Comparison of ENCODE assay signal across 8 mouse cellular contexts in genomic region chr9:104262823-104263352, GRCm38 (mm10). TPM values are rescaled to one million over a fixed set of nuclear protein-coding genes. Genes with fewer than 3 reads are reported as not detected.
DNase-seq lines count a peak whose midpoint lies in the region; ATAC-seq and TF ChIP-seq lines count a peak whose summit lies in the region.

Dnajc13 (minus strand) TSS chr9:104262930.

- DNase-seq in c-Kit-positive CD71-positive TER-119-positive erythroid progenitor cells, embryonic 14.5 days (ENCODE audit: low spot score): peak; percentile 92
- DNase-seq in heart, postnatal 0 days (ENCODE audit: low spot score): peak; percentile 96
- peak; percentile 100 for DNase-seq in kidney, postnatal 4 days

- H3K4me2 ChIP-seq in forebrain, embryonic 12.5 days: peak within 1 kb of the TSS; percentile 89
- peak within 1 kb of the TSS; percentile 66 for H3K4me2 ChIP-seq in heart, postnatal 0 days (ENCODE audit: low read depth, low read length)
- peak within 1 kb of the TSS; percentile 69 for H3K4me2 ChIP-seq in liver, embryonic 16.5 days (ENCODE audit: low read depth, low read length)
- H3K4me2 ChIP-seq in neural tube, embryonic 13.5 days: peak within 1 kb of the TSS; percentile 89

- peaks cover 39% of the 10 kb centered on the region for H3K4me1 ChIP-seq in E14TG2a.4 (replicated peaks; ENCODE audit: low read depth, low read length)
- H3K4me1 ChIP-seq in forebrain, embryonic 12.5 days: peaks cover 18% of the 10 kb centered on the region
- peaks cover 9% of the 10 kb centered on the region for H3K4me1 ChIP-seq in heart, postnatal 0 days (ENCODE audit: control insufficient read depth, insufficient read depth)
- H3K4me1 ChIP-seq in liver, embryonic 16.5 days (ENCODE audit: control insufficient read depth, low read depth, low read length): peaks cover 16% of the 10 kb centered on the region
- peaks cover 31% of the 10 kb centered on the region for H3K4me1 ChIP-seq in neural tube, embryonic 13.5 days (replicated peaks)
- peaks cover 5% of the 10 kb centered on the region for H3K4me1 ChIP-seq in testis, adult 2 months (ENCODE audit: control insufficient read depth, insufficient read depth, low read length)

- no peaks in the 10 kb centered on the region for H3K27me3 ChIP-seq in E14TG2a.4 (ENCODE audit: insufficient read depth, low read length)
- H3K27me3 ChIP-seq in forebrain, embryonic 12.5 days: no peaks in the 10 kb centered on the region
- H3K27me3 ChIP-seq in heart, postnatal 0 days (ENCODE audit: control insufficient read depth, insufficient read depth, low read length): no peaks in the 10 kb centered on the region
- no peaks in the 10 kb centered on the region for H3K27me3 ChIP-seq in liver, embryonic 16.5 days (ENCODE audit: control insufficient read depth, insufficient read depth, low read depth, low read length)
- peaks cover 6% of the 10 kb centered on the region; the same call in 1 of the 2 replicates for H3K27me3 ChIP-seq in neural tube, embryonic 13.5 days
- no peaks in the 10 kb centered on the region for H3K27me3 ChIP-seq in testis, adult 2 months (ENCODE audit: control insufficient read depth, insufficient read depth, low read length)

- peak; percentile 69 for TF ChIP-seq POLR2A in testis, adult 2 months (IDR thresholded peaks at IDR 0.05; ENCODE audit: control insufficient read depth, low read depth, low read length)

- TF ChIP-seq CTCF in E14TG2a.4 (conservative IDR thresholded peaks at IDR 0.05; ENCODE audit: low read length): no peak
- no peak for TF ChIP-seq CTCF in heart, postnatal 0 days (IDR thresholded peaks at IDR 0.05; ENCODE audit: low read depth)
- TF ChIP-seq CTCF in testis, adult 2 months (IDR thresholded peaks at IDR 0.05; ENCODE audit: control insufficient read depth, insufficient read depth, insufficient replicate concordance, low read depth, low read length): no peak

- TF ChIP-seq EP300 in heart, postnatal 0 days (IDR thresholded peaks at IDR 0.05; ENCODE audit: low read depth): no peak; the same call in 1 of the 2 replicates

- H3K27ac ChIP-seq in forebrain, embryonic 12.5 days: peak within 1 kb of the TSS; percentile 88
- peak within 1 kb of the TSS; percentile 93 for H3K27ac ChIP-seq in heart, postnatal 0 days (ENCODE audit: low read depth)
- H3K27ac ChIP-seq in liver, embryonic 16.5 days (ENCODE audit: low read length): peak within 1 kb of the TSS; percentile 79
- peak within 1 kb of the TSS; percentile 92 for H3K27ac ChIP-seq in neural tube, embryonic 13.5 days (replicated peaks)
- H3K27ac ChIP-seq in testis, adult 2 months (ENCODE audit: control insufficient read depth, insufficient read depth, low read depth, low read length): peak within 1 kb of the TSS; percentile 75; the same call in 1 of the 2 replicates

- peak within 1 kb of the TSS; percentile 88 for H3K9ac ChIP-seq in forebrain, embryonic 12.5 days
- peak within 1 kb of the TSS; percentile 92 for H3K9ac ChIP-seq in heart, postnatal 0 days (replicated peaks; ENCODE audit: low read depth, low read length)
- peak within 1 kb of the TSS; percentile 83 for H3K9ac ChIP-seq in liver, embryonic 16.5 days (ENCODE audit: low read depth, low read length)
- H3K9ac ChIP-seq in neural tube, embryonic 13.5 days: peak within 1 kb of the TSS; percentile 92

- no peaks in the 10 kb centered on the region for H3K9me3 ChIP-seq in E14TG2a.4 (ENCODE audit: low read length)
- H3K9me3 ChIP-seq in forebrain, embryonic 12.5 days: no peaks in the 10 kb centered on the region
- no peaks in the 10 kb centered on the region for H3K9me3 ChIP-seq in heart, postnatal 0 days (replicated peaks; ENCODE audit: control insufficient read depth, low read length)
- H3K9me3 ChIP-seq in liver, embryonic 16.5 days (replicated peaks; ENCODE audit: control insufficient read depth, low read length): no peaks in the 10 kb centered on the region
- H3K9me3 ChIP-seq in neural tube, embryonic 13.5 days: no peaks in the 10 kb centered on the region

- peak within 1 kb of the TSS; percentile 99 for H3K4me3 ChIP-seq in E14TG2a.4 (replicated peaks; ENCODE audit: low read length)
- peak within 1 kb of the TSS; percentile 94 for H3K4me3 ChIP-seq in forebrain, embryonic 12.5 days (replicated peaks)
- H3K4me3 ChIP-seq in heart, postnatal 0 days (ENCODE audit: low read depth, low read length): peak within 1 kb of the TSS; percentile 100
- H3K4me3 ChIP-seq in liver, embryonic 16.5 days (ENCODE audit: low read depth, low read length): peak within 1 kb of the TSS; percentile 89
- peak within 1 kb of the TSS; percentile 97 for H3K4me3 ChIP-seq in neural tube, embryonic 13.5 days
- H3K4me3 ChIP-seq in testis, adult 2 months (ENCODE audit: control insufficient read depth, low read depth, low read length): peak within 1 kb of the TSS; percentile 99

- H3K36me3 ChIP-seq in E14TG2a.4 (ENCODE audit: insufficient read depth, low read length): peaks cover 18% of the 10 kb centered on the region; the same call in 1 of the 2 replicates
- H3K36me3 ChIP-seq in forebrain, embryonic 12.5 days (replicated peaks): no peaks in the 10 kb centered on the region
- H3K36me3 ChIP-seq in heart, postnatal 0 days (replicated peaks; ENCODE audit: control insufficient read depth, insufficient read depth, low read length): no peaks in the 10 kb centered on the region
- no peaks in the 10 kb centered on the region for H3K36me3 ChIP-seq in liver, embryonic 16.5 days (ENCODE audit: control insufficient read depth, insufficient read depth)
- H3K36me3 ChIP-seq in neural tube, embryonic 13.5 days: 0 out of 2 replicates have a peak, but pooled peaks cover 6% of the 10 kb centered on the region
- no peaks in the 10 kb centered on the region for H3K36me3 ChIP-seq in testis, adult 2 months (ENCODE audit: control insufficient read depth, insufficient read depth, low read length)

- peak; percentile 97 for ATAC-seq in forebrain, embryonic 12.5 days (ENCODE audit: low FRiP score)
- ATAC-seq in heart, postnatal 0 days (ENCODE audit: insufficient read depth, low read depth): peak; percentile 98
- ATAC-seq in liver, embryonic 16.5 days (ENCODE audit: low read depth): peak; percentile 96
- peak; percentile 97 for ATAC-seq in neural tube, embryonic 13.5 days (ENCODE audit: low read depth)

- under 1% methylated on average over 55 of the region's 60 CpGs for WGBS in forebrain, embryonic 12.5 days
- WGBS in heart, postnatal 0 days: 1% methylated on average over 47 of the region's 60 CpGs
- under 1% methylated on average over 59 of the region's 60 CpGs for WGBS in liver, embryonic 16.5 days (ENCODE audit: insufficient replicate concordance)
- WGBS in neural tube, embryonic 13.5 days: under 1% methylated on average over 60 of the region's 60 CpGs

RNA-seq across cellular contexts. Expression of gene Dnajc13, which starts in this region (rescaled TPM):
- 21.7 and 26.7 TPM in 2 replicates for polyA plus RNA-seq in forebrain, embryonic 12.5 days (2016; fragmentation: Nextera tagmentation; extraction: Ambion mirVana)
- 27.3 and 40.2 TPM in 2 replicates for total RNA-seq in heart, postnatal 0 days (2014; rRNA removed; ENCODE audit: low replicate concordance)
- 7.5 and 8.5 TPM in 2 replicates for polyA plus RNA-seq in heart, postnatal 0 days (2015; fragmentation: Nextera tagmentation; extraction: Ambion mirVana)
- 7.3 and 9.1 TPM in 2 replicates for polyA plus RNA-seq in liver, embryonic 16.5 days (2015; fragmentation: Nextera tagmentation; extraction: Ambion mirVana)
- 16.3 and 19.5 TPM in 2 replicates for polyA plus RNA-seq in neural tube, embryonic 13.5 days (2015; fragmentation: Nextera tagmentation; extraction: Ambion mirVana)
- 22.3 and 26.7 TPM in 2 replicates for polyA plus RNA-seq in testis, adult 2 months (2012; rRNA removed)

Comparison
In these comparisons a context has a peak if more than half of its experiments do, and no peak if none do; other contexts are left out.
1. Peak in every context shown above with its lines: DNase-seq, ATAC-seq, H3K4me3 ChIP-seq and H3K27ac ChIP-seq.